Mouse (Mus musculus) hindlimb bud, embryonic 11.5 days (tissue): ENCODE results near the gene Olfr1434.
"Not testable (repeated sequence)": the region's sequence is repeated elsewhere in the genome, so short reads cannot be mapped to it uniquely, and the experiment has no call there.

ENCODE experiments used
- DNase-seq: peaks from one replicate; pipeline ENCODE4 v3.0.0-alpha.2; 2012; ENCODE audit warnings: low read depth, low spot score; ENCODE audit errors: extremely low spot score

Olfr1434 gene

GRCm38 (mm10) chr19:12279554-12279953, at the start of gene Olfr1434:
Gene Olfr1434, plus strand, starts transcription at chr19:12279854.
- no peak for DNase-seq

GRCm38 (mm10) chr19:12232496-12232895, 47.2 kb upstream of the Olfr1434 start, which contains the start of gene Olfr1432:
Gene Olfr1432, minus strand, starts transcription at chr19:12232596.
- DNase-seq = not testable (repeated sequence)

DNA sequence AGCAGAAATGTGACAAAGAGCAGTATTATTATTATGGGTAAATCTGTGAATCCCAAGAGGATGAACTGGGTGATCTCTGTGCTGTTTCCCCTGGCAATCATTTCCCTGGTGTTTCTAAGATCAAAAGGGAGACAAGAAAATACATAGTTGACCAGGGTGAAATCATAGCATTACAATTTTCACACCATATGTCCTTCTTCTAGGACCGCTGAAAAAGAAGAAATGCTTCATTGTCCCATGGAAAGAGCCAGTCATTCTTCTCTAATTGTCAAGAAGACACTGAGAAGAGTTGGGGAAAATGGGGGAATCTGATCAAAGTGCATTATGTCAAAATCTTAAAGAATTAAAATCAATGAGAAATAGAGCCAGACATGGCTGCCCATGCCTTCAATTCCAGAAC, 38.1 kb upstream of the Olfr1434 start, which contains the start of gene Olfr262:
Olfr262 (minus strand) TSS at position 101 of the 400 bp plus-strand sequence.
- no peak for DNase-seq

GRCm38 (mm10) chr19:12260732-12261131, 18.9 kb upstream of the Olfr1434 start, which contains the start of gene Olfr235:
Gene Olfr235, plus strand, starts transcription at chr19:12261032.
- no peak for DNase-seq

GRCm38 (mm10) chr19:12292979-12293378, 13.3 kb downstream of the Olfr1434 start:
- DNase-seq = no peak

DNA sequence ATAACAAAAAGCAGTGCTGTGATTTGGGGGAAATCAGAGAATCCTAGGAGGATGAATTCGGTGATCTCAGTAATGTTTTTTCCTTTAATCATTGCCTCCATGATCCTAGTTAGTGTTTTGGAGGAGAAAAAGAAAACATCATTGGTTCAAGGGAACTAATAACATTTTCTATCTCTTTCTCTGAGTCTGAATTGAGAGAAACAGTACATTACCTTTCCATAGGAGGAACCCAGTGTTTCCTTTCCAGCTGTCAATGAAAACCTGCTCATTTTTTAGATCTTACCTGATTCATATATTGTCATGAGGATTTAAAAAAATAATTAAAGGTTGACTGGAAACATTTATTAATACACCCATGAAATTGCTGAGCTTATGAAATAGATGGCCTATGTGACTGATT, 19.4 kb downstream of the Olfr1434 start, which contains the start of gene Olfr1436:
Olfr1436 (minus strand) TSS at position 101 of the 400 bp plus-strand sequence.
- not testable (repeated sequence) for DNase-seq

DNA sequence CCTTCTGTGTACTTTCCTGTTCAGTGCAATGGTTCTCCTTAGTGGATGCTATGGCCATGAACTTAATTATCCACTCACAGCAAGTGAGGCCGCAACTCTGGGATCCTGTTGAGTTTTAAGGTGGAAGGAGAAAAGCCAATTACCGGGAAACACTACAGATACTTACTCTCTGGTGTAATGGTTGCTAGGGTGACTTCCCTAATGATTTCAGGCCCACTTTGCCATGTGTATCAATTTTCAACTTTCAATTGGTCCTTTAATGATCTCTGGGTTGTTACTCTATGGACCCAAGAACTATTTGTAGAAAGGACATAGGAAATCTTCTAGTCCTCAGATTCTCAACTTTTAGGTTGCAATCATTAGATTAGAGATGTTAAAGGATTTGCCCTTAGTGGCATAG, 45.3 kb downstream of the Olfr1434 start, which contains the start of gene Olfr1437:
Olfr1437 (minus strand) TSS at position 101 of the 400 bp plus-strand sequence.
- DNase-seq = no peak
